Mouse (Mus musculus) brain, embryonic 14.5 days (tissue): ENCODE measurements at regions not wholly inside any gene's neighbourhood (a gene's known extent, or its start where the extent isn't known, plus 50 kb on each side); places are given as distances from the start of the nearest gene placed in this dataset.

Experiments used
- CTCF ChIP-seq: fragments of 200-500 bp; IDR thresholded peaks from 2 replicates; pipeline ENCODE4 v1.5.1; 2012; ENCODE audit warnings: inconsistent platforms, mild to moderate bottlenecking, moderate library complexity, borderline replicate concordance; ENCODE audit not compliant: insufficient read depth, insufficient read length; ENCODE audit errors: extremely low read depth
- POLR2A ChIP-seq: fragments of 200-500 bp; IDR thresholded peaks from 2 replicates; pipeline ENCODE4 v1.6.1; 2012; ENCODE audit warnings: mild to moderate bottlenecking, inconsistent platforms, borderline replicate concordance; ENCODE audit not compliant: poor library complexity, insufficient read depth, insufficient read length, severe bottlenecking; ENCODE audit errors: extremely low read depth

- TF ChIP-seq POLR2A, result no peak
- no peak for TF ChIP-seq CTCF
These were observed 393.1 kb downstream of the Gpam start for GRCm38 (mm10) chr19:54733938-54734337.
